In genomic region chr13:51201985-51202843, GRCm38 (mm10) we compare ENCODE assay signal across 9 mouse cellular contexts. TPM values are rescaled to one million over a fixed set of nuclear protein-coding genes. Genes with fewer than 3 reads are reported as not detected.
DNase-seq lines count a peak whose midpoint lies in the region; ATAC-seq and TF ChIP-seq lines count a peak whose summit lies in the region.
"Not testable (repeated sequence)": the region's sequence is repeated elsewhere in the genome, so short reads cannot be mapped to it uniquely, and the experiment has no call there.
"Had no signal": no experiment of that assay in that cellular context is flagged by ENCODE, and none has a peak within 500 bp of the region (broad histone marks: within the 10 kb centered on the region; RNA-seq: fewer than 3 reads in every experiment).

No protein-coding gene starts in this region.

- peak; percentile 39 for DNase-seq in ZHBTc4 (ENCODE audit: low read depth, low spot score)
- not testable (repeated sequence) for DNase-seq in limb, embryonic 10.5 days (ENCODE audit: low spot score); lung, embryonic 14.5 days; stomach, postnatal 0 days (ENCODE audit: low spot score)

- not testable (repeated sequence) for H3K27me3 ChIP-seq in heart, embryonic 11.5 days (ENCODE audit: control insufficient read depth, insufficient read depth, low read length); hindbrain, embryonic 16.5 days (replicated peaks; ENCODE audit: control insufficient read depth, insufficient read depth, low read length); limb, embryonic 10.5 days (ENCODE audit: low read depth, poor library complexity, severe bottlenecking); lung, embryonic 14.5 days (ENCODE audit: insufficient read depth, low read length); midbrain, embryonic 16.5 days (ENCODE audit: control insufficient read depth, insufficient read depth, low read depth, low read length); stomach, postnatal 0 days (ENCODE audit: control insufficient read depth, insufficient read depth, low read length)

- TF ChIP-seq EP300 in stomach, postnatal 0 days (optimal IDR thresholded peaks at IDR 0.05), result not testable (repeated sequence)

- H3K9ac ChIP-seq in heart, embryonic 11.5 days (ENCODE audit: low read depth, low read length); hindbrain, embryonic 16.5 days (ENCODE audit: low read depth, low read length); lung, embryonic 14.5 days; stomach, postnatal 0 days (ENCODE audit: low read length): not testable (repeated sequence)
- peak overlapping the region; percentile 58; the same call in 1 of the 2 replicates for H3K9ac ChIP-seq in midbrain, embryonic 16.5 days (ENCODE audit: low read depth, low read length)

- peak overlapping the region; percentile 39 for H3K4me3 ChIP-seq in heart, embryonic 11.5 days (ENCODE audit: low read depth, low read length)
- H3K4me3 ChIP-seq in hindbrain, embryonic 16.5 days (ENCODE audit: low read length), result peak overlapping the region; percentile 36
- peak overlapping the region; percentile 34 for H3K4me3 ChIP-seq in limb, embryonic 10.5 days
- H3K4me3 ChIP-seq in lung, embryonic 14.5 days (ENCODE audit: low read depth, low read length), result peak overlapping the region; percentile 26
- H3K4me3 ChIP-seq in midbrain, embryonic 16.5 days (ENCODE audit: low read depth, low read length), result peak overlapping the region; percentile 34
- H3K4me3 ChIP-seq in stomach, postnatal 0 days (ENCODE audit: low read depth, low read length), result not testable (repeated sequence)

- not testable (repeated sequence) for H3K9me3 ChIP-seq in heart, embryonic 11.5 days (replicated peaks; ENCODE audit: control insufficient read depth, low read length); hindbrain, embryonic 16.5 days (ENCODE audit: control insufficient read depth, low read length); limb, embryonic 10.5 days (replicated peaks); lung, embryonic 14.5 days (ENCODE audit: low read depth, low read length); midbrain, embryonic 16.5 days (replicated peaks; ENCODE audit: control insufficient read depth, low read length, poor library complexity, severe bottlenecking); stomach, postnatal 0 days (ENCODE audit: control insufficient read depth, low read length)

- not testable (repeated sequence) for H3K36me3 ChIP-seq in heart, embryonic 11.5 days (ENCODE audit: control insufficient read depth, insufficient read depth, low read length); hindbrain, embryonic 16.5 days (ENCODE audit: control insufficient read depth, insufficient read depth, low read length); limb, embryonic 10.5 days; lung, embryonic 14.5 days (ENCODE audit: insufficient read depth); midbrain, embryonic 16.5 days (ENCODE audit: control insufficient read depth, insufficient read depth, low read length); stomach, postnatal 0 days (ENCODE audit: control insufficient read depth, insufficient read depth, low read length)

- H3K4me1 ChIP-seq in heart, embryonic 11.5 days (ENCODE audit: control insufficient read depth, insufficient read depth, low read length); hindbrain, embryonic 16.5 days (ENCODE audit: control insufficient read depth, insufficient read depth, low read depth, low read length); limb, embryonic 10.5 days; lung, embryonic 14.5 days (ENCODE audit: insufficient read depth); midbrain, embryonic 16.5 days (ENCODE audit: control insufficient read depth, insufficient read depth, low read length); stomach, postnatal 0 days (replicated peaks; ENCODE audit: control insufficient read depth, insufficient read depth): not testable (repeated sequence)

- ATAC-seq in erythroid progenitor cell, adult 5-6 weeks (replicated peaks; ENCODE audit: low FRiP score, poor library complexity, severe bottlenecking), result peak; percentile 99
- peak; percentile 52; the same call in 1 of the 2 replicates for ATAC-seq in heart, embryonic 11.5 days (replicated peaks; ENCODE audit: insufficient number of reproducible peaks, low FRiP score, low TSS enrichment)
- peak; percentile 62 for ATAC-seq in hindbrain, embryonic 16.5 days
- peak; percentile 53; the same call in 1 of the 2 replicates for ATAC-seq in lung, embryonic 14.5 days (ENCODE audit: insufficient read depth)
- ATAC-seq in midbrain, embryonic 16.5 days, result peak; percentile 50
- ATAC-seq in stomach, postnatal 0 days (ENCODE audit: low FRiP score, low TSS enrichment), result 0 out of 2 replicates have a peak, but pooled peaks have one; percentile 21

- peak overlapping the region; percentile 62 for H3K4me2 ChIP-seq in heart, embryonic 11.5 days
- H3K4me2 ChIP-seq in hindbrain, embryonic 16.5 days (ENCODE audit: low read length), result peak overlapping the region; percentile 63
- H3K4me2 ChIP-seq in lung, embryonic 14.5 days, result peak overlapping the region; percentile 57
- peak overlapping the region; percentile 57 for H3K4me2 ChIP-seq in midbrain, embryonic 16.5 days (ENCODE audit: low read length)
- H3K4me2 ChIP-seq in stomach, postnatal 0 days (replicated peaks; ENCODE audit: low read depth), result peak overlapping the region; percentile 42

- H3K27ac ChIP-seq in heart, embryonic 11.5 days (ENCODE audit: low read depth, low read length); hindbrain, embryonic 16.5 days (ENCODE audit: low read depth, low read length); lung, embryonic 14.5 days (ENCODE audit: low read depth); midbrain, embryonic 16.5 days (ENCODE audit: low read length); stomach, postnatal 0 days (replicated peaks): not testable (repeated sequence)
- H3K27ac ChIP-seq in limb, embryonic 10.5 days, result peak overlapping the region; percentile 74; the same call in 1 of the 2 replicates

- 43% methylated on average over 28 of the region's 36 CpGs for WGBS in heart, embryonic 11.5 days (ENCODE audit: insufficient replicate concordance)
- 50% methylated on average over 25 of the region's 36 CpGs for WGBS in hindbrain, embryonic 16.5 days
- WGBS in limb, embryonic 10.5 days, result 48% methylated on average over 30 of the region's 36 CpGs
- 45% methylated on average over 28 of the region's 36 CpGs for WGBS in lung, embryonic 14.5 days
- WGBS in midbrain, embryonic 16.5 days, result 51% methylated on average over 25 of the region's 36 CpGs
- 56% methylated on average over 22 of the region's 36 CpGs for WGBS in stomach, postnatal 0 days

- not testable (repeated sequence) for TF ChIP-seq CTCF in lung, embryonic 14.5 days (IDR thresholded peaks at IDR 0.05; ENCODE audit: low read depth)
- peak; percentile 44 for TF ChIP-seq CTCF in stomach, postnatal 0 days (IDR thresholded peaks at IDR 0.05; ENCODE audit: low read depth)

RNA-seq across cellular contexts. Expression of gene Nxnl2, which starts 31.4 kb away (rescaled TPM):
- not detected in 2 replicates for total RNA-seq in erythroid progenitor cell, adult 5-6 weeks (2015; ENCODE audit: low replicate concordance)
- not detected in 2 replicates for total RNA-seq in erythroid progenitor cell, adult 5-6 weeks (2017; ENCODE audit: low replicate concordance)
- polyA plus RNA-seq in heart, embryonic 11.5 days (2014; fragmentation: Nextera tagmentation; extraction: Ambion mirVana), result 0.69 and 1.2 TPM in 2 replicates
- 4.1 and 6.0 TPM in 2 replicates for polyA plus RNA-seq in hindbrain, embryonic 16.5 days (2015; fragmentation: Nextera tagmentation; extraction: Ambion mirVana)
- polyA plus RNA-seq in limb, embryonic 10.5 days (2016; fragmentation: Nextera tagmentation; extraction: Ambion mirVana), result 0.75 and 2.0 TPM in 2 replicates
- 0.72 and 2.4 TPM in 2 replicates for polyA plus RNA-seq in lung, embryonic 14.5 days (2014; fragmentation: Nextera tagmentation; extraction: Ambion mirVana)
- polyA plus RNA-seq in midbrain, embryonic 16.5 days (2015; fragmentation: Nextera tagmentation; extraction: Ambion mirVana), result 3.2 and 3.9 TPM in 2 replicates
- 4.3 and 4.6 TPM in 2 replicates for polyA plus RNA-seq in stomach, postnatal 0 days (2015; fragmentation: Nextera tagmentation; extraction: Ambion mirVana)
- total RNA-seq: gastrocnemius, adult 8-10 months had no signal

Comparison
In these comparisons a context has a peak if more than half of its experiments do, and no peak if none do; other contexts are left out.
1. ATAC-seq: peak in every context shown above with its lines; median percentile 99 in erythroid progenitor cell, adult 5-6 weeks; 62 in hindbrain, embryonic 16.5 days; 53 in lung, embryonic 14.5 days; 52 in heart, embryonic 11.5 days; 50 in midbrain, embryonic 16.5 days; 21 in stomach, postnatal 0 days.